Mouse (Mus musculus) spleen, postnatal 10 days (tissue): ENCODE measurements at regions not wholly inside any gene's neighbourhood (a gene's known extent, or its start where the extent isn't known, plus 50 kb on each side); places are given as distances from the start of the nearest gene placed in this dataset.

Experiments used
- DNase-seq, 2 experiments: peaks; one replicate each; pipeline ENCODE4 v3.0.0; 2021 to 2022; ENCODE audit warnings: low spot score in 2 of 2

- DNase-seq: no peak
Measured at GRCm38 (mm10) chr2:21267149-21267761, 61.7 kb downstream of the Thnsl1 start.

- no peak for DNase-seq
Measured at GRCm38 (mm10) chr2:21269989-21270846, 64.7 kb downstream of the Thnsl1 start.

- no peak for DNase-seq
Measured at GRCm38 (mm10) chr2:21273416-21273815, 67.9 kb downstream of the Thnsl1 start.

GRCm38 (mm10) chr2:21275315-21275714, 69.8 kb downstream of the Thnsl1 start:
- no peak for DNase-seq

GRCm38 (mm10) chr2:21280794-21281420, 75.4 kb downstream of the Thnsl1 start:
- DNase-seq: peak; percentile 34 to 74

DNA sequence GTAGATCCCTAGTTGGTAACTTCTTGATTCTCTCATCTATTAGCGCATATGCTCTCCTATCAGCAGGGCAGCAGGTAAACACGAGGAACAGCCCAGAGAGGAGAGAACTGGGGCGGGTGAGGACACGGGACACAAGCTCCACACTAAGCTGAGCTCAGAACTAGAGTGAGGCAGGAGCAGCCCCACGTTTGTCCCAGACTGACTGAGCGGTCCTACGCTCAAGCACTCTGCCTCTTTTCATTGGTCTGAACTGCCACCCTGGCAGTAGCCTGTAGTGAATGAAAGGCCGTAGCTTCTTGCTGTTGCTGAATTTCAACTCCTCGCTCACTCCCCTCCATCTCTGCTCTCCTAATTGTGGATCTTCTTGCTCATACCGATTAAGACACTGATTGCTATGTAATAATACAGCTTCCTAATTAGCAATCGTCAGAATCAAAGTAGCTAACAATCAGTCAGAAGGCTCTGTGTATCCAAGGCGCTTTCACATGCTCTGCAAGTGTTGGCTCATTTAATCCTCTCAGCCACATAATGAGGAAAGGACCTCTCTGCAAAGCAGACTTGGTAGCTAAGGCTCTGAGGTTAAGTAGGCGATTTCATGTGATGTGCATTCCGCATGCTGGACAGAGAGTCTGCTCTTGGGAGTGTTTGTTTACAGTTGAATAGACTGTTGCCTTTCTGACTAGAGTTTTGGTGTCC, 77.1 kb downstream of the Thnsl1 start:
- DNase-seq: no peak

- DNase-seq: no peak
Measured at GRCm38 (mm10) chr2:21284881-21285280, 79.4 kb downstream of the Thnsl1 start.

DNA sequence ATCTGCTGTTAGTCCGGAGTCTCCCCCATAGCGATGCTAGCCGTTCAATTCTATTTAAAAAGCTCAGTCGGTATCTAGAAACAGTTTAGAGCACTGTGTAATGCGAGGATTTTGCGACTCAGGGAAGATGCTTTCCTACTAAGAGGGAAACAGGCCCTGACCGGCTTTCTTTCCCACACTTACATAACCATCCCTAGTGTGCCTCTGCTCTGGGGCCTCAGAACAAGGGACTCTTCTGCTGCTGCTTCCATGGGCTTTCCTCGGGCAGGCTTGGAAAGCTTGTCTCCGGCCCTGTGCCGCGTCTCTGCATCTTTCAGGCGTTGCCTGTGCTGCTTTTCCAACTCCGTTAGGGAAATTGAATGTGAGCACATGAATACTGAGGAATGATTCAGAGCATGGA, 79.6 kb upstream of the Gpr158 start:
- no peak for DNase-seq

DNA sequence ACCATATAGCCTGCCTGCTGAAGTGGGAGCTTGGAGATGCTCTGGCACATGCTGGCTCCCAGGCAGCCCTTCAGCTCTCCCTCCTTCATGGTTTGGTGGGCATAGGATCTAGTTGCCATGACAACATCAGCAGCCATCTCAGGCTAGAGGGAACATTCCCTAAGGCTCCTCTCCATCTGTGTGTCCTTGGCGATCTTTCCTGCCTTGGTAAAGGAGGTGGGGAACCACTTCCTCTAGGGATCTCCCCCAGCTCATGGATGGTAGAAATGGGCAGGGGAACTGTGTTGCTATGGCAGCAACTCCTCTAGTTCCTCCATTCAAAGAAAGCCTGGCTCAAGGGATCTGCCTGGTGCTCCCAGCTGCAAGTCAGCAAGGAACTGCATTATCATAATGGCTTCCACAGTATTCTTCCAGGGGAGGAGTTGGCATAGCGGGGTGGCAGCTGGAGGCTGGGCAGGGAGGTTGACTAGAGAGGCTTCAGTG, 74.6 kb upstream of the Gpr158 start:
- no peak for DNase-seq

- no peak for DNase-seq
Measured at GRCm38 (mm10) chr2:21294002-21294401, 73.3 kb upstream of the Gpr158 start.

DNA sequence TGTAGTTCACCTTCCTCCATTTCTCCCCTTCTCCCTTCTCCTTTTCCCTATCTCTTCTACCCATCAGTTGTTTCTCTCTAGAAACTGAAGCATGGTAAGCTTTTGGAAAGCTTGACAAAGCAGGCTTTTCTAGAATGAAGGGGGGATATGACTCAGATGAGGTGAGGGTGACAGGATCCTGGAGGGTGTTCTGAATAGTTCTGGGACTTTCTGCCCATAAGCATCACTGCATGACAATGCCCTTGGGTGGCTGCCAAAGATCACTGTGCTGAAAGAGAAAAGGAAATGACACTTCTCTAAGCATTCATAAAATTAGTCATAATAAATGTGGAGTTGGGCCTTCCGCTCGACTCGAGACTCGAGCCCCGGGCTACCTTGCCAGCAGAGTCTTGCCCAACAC, 67.7 kb upstream of the Gpr158 start:
- DNase-seq: no peak
